Mouse (Mus musculus) layer of hippocampus, adult 8-10 months (tissue): ENCODE data around the gene Mrps26. TPM values are rescaled to one million over a fixed set of nuclear protein-coding genes. Genes with fewer than 3 reads are reported as not detected.
"Not testable (repeated sequence)": the region's sequence is repeated elsewhere in the genome, so short reads cannot be mapped to it uniquely, and the experiment has no call there.

Experiments used
- DNase-seq, 2 experiments: peaks; one replicate each; pipeline ENCODE4 v3.0.0; 2022; ENCODE audit warnings: low spot score in 2 of 2
- total RNA-seq, 4 experiments: library from RNA; stranded (reverse); gene quantifications; 2 replicates each; pipeline ENCODE4 v1.2.4; 2022

Gene Mrps26
- total RNA-seq: 10 to 100 TPM; 74.6 to 86.5 (median 79.1) TPM

GRCm38 (mm10) chr2:130563212-130564055 is at the start of gene Mrps26:
Gene Mrps26, plus strand, starts transcription at chr2:130563742.
- peak; percentile 90 for DNase-seq

- DNase-seq: peak in 1 of 2 experiments; percentile 32
Observed at GRCm38 (mm10) chr2:130513907-130514306, 49.6 kb upstream of the Mrps26 start.

- no peak for DNase-seq
Observed at GRCm38 (mm10) chr2:130515791-130516190, 47.8 kb upstream of the Mrps26 start.

- DNase-seq: no peak
Observed at GRCm38 (mm10) chr2:130521927-130522326, 41.6 kb upstream of the Mrps26 start.

GRCm38 (mm10) chr2:130525480-130525879 is 38.1 kb upstream of the Mrps26 start:
- DNase-seq: not testable (repeated sequence)

- DNase-seq: no peak
Observed at GRCm38 (mm10) chr2:130528457-130528856, 35.1 kb upstream of the Mrps26 start.

GRCm38 (mm10) chr2:130529290-130529689 is 34.3 kb upstream of the Mrps26 start:
- no peak for DNase-seq

GRCm38 (mm10) chr2:130529925-130530324 is 33.6 kb upstream of the Mrps26 start:
- no peak for DNase-seq

GRCm38 (mm10) chr2:130532201-130532600 is 31.3 kb upstream of the Mrps26 start:
- no peak for DNase-seq

GRCm38 (mm10) chr2:130535017-130535416 is 28.5 kb upstream of the Mrps26 start:
- no peak for DNase-seq

- DNase-seq: no peak
Observed at GRCm38 (mm10) chr2:130536890-130537289, 26.7 kb upstream of the Mrps26 start.

- DNase-seq: no peak
Observed at GRCm38 (mm10) chr2:130538876-130539546, 24.5 kb upstream of the Mrps26 start.

GRCm38 (mm10) chr2:130540266-130540665 is 23.3 kb upstream of the Mrps26 start:
- DNase-seq: no peak

- no peak for DNase-seq
Observed at GRCm38 (mm10) chr2:130546957-130547356, 16.6 kb upstream of the Mrps26 start.

- no peak for DNase-seq
Observed at GRCm38 (mm10) chr2:130554841-130555240, 8.7 kb upstream of the Mrps26 start.

GRCm38 (mm10) chr2:130556292-130556691 is 7.2 kb upstream of the Mrps26 start:
- no peak for DNase-seq

- DNase-seq: no peak
Observed at GRCm38 (mm10) chr2:130557462-130557861, 6.1 kb upstream of the Mrps26 start.

- no peak for DNase-seq
Observed at GRCm38 (mm10) chr2:130558015-130558414, 5.5 kb upstream of the Mrps26 start.

GRCm38 (mm10) chr2:130564063-130564462 is 521 bp downstream of the Mrps26 start:
- peak; percentile 29 to 32 for DNase-seq

GRCm38 (mm10) chr2:130564983-130565382 is 1.4 kb downstream of the Mrps26 start:
- DNase-seq: peak; percentile 37 to 40

GRCm38 (mm10) chr2:130568921-130569320 is 5.4 kb downstream of the Mrps26 start:
- DNase-seq: no peak

- no peak for DNase-seq
Observed at GRCm38 (mm10) chr2:130569926-130570325, 6.4 kb downstream of the Mrps26 start.

- no peak for DNase-seq
Observed at GRCm38 (mm10) chr2:130574960-130575359, 11.4 kb downstream of the Mrps26 start.
